Mouse (Mus musculus): ENCODE measurements around the gene Ckb. TPM values are rescaled to one million over a fixed set of nuclear protein-coding genes. Genes with fewer than 3 reads are reported as not detected.
A peak's percentile ranks its signal among the peaks of the same experiment; 100 is the strongest.

Gene Ckb
- polyA plus RNA-seq, 1 experiment, result 210 TPM

DNA sequence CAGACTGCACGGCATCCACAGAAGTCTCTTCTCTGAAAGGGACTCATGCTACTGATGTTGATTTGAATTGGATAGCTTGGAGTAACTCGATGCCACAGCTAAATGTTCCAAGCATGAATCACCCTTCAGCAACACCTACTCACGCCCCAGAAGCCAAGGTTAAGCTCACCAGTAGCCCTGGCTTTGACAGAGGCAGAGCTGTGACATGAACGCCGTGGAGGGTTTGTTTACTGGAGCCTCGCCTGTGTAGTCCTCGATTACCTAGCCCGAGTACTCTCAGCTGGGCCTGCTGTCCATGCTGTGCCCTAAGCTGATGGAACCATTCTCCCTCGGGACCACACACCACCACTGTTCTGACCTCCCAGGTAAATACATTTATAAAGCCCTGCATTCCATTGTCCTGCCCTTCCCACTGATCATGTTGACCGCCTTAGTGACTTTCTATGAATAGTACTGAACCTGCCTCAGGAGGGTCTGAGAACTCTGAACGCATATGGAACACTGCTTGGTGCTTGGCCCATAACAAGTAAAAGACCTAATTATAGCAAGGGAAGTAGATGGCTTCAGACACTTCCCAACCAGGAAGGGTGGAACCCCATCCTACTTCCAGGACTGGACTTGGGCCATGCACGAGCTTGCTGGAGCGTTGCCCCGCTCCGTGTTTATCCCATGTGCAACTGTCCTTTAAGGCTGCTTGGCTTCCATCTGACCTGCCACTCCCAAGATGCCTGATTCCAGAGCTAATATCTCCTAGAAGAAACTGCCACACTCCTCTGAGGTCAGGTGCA, 33.2 kb upstream of the Ckb start:
- 49% methylated on average over 15 of the region's 15 CpGs for WGBS
- H3K4me1 ChIP-seq (ENCODE audit: control insufficient read depth, insufficient read depth, low read length), result peaks cover 48% of the 10 kb centered on the region
- no peak overlapping the region for H3K4me3 ChIP-seq (ENCODE audit: insufficient read depth, low read depth, low read length)
- no peak for TF ChIP-seq CTCF (IDR thresholded peaks at IDR 0.05; ENCODE audit: insufficient read depth, low read depth, low read length)
- TF ChIP-seq POLR2A (IDR thresholded peaks at IDR 0.05; ENCODE audit: insufficient read depth, low read depth, low read length), result no peak
- H3K27ac ChIP-seq (ENCODE audit: insufficient read depth, low read depth, low read length), result peak overlapping the region; percentile 91

DNA sequence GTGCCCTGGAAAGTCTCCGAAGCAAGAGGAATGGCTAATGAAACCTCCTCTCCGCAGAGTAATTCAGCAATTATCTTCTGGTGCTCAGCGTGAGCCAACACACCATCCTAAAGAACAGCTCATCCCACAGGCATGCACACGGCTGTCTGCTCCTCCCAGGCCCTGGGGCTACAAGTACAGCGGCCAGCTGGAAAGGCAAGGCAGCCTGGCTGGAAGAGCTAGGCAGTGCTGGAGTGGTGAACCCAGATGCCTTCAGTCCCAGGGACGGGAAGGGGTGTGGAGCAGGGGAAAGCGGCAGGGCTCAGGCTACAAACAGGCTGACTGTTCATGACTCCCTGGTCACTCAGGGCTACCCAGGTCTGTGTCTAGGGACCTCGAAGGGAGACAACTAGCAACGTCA, 32.5 kb upstream of the Ckb start:
- peak overlapping the region; percentile 91 for H3K27ac ChIP-seq (ENCODE audit: insufficient read depth, low read depth, low read length)
- peaks cover 51% of the 10 kb centered on the region for H3K4me1 ChIP-seq (ENCODE audit: control insufficient read depth, insufficient read depth, low read length)
- no peak overlapping the region for H3K4me3 ChIP-seq (ENCODE audit: insufficient read depth, low read depth, low read length)
- 25% methylated on average over 9 of the region's 9 CpGs for WGBS
- TF ChIP-seq POLR2A (IDR thresholded peaks at IDR 0.05; ENCODE audit: insufficient read depth, low read depth, low read length) (0 out of 2 replicates have a peak, but pooled peaks have one; percentile 32), CTCF (IDR thresholded peaks at IDR 0.05; ENCODE audit: insufficient read depth, low read depth, low read length) (no peak)

DNA sequence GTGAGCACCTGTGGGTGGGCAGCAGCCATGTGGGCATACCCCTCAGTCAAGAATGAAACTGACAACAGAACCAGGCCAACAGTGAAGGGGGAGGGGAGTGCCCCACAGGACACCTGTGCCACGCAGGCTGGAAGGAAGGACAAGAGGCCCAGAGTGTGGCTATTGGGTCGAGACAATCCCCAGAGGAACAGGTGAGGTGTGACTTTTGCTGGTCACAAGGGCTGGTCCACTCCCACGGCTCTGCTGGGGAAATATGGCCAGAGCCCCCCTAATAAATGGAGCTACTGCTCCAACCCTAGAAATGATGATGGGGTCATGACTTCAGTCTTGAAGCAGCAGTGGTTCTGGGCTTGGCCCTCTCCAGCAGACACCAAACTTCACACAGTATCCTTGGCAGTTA, 31.2 kb upstream of the Ckb start:
- Histone ChIP-seq H3K4me1 (ENCODE audit: control insufficient read depth, insufficient read depth, low read length) (peaks cover 57% of the 10 kb centered on the region), H3K4me3 (ENCODE audit: insufficient read depth, low read depth, low read length) (no peak overlapping the region), H3K27ac (ENCODE audit: insufficient read depth, low read depth, low read length) (peak overlapping the region; percentile 91)
- 86% methylated on average over 3 of the region's 3 CpGs for WGBS
- no peak for TF ChIP-seq POLR2A (IDR thresholded peaks at IDR 0.05; ENCODE audit: insufficient read depth, low read depth, low read length)

DNA sequence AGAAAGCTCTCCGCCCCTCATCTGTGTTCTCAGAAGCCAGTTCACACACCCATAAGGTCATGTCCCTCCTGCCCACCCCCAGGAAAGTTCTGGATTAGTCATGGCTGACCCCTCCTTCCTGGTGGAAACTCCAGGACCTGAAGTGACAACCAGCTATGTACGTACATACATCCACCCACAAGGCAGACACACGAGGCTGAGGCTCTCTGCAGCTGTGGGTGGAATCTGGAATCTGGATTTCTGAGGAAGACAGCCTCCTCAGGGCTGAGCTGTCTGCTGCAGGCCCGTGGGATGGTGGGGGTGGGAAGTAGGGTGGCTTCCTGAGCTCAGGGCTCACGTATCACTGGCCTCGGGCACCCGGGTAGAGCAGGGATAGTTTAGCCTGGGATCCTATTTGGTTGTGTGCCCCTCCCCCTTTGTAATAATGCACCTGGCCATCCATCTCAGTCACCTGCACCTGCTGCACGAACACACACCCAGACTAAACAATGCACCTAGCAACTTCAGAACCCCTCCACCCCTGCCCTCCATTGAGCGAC, 28.9 kb upstream of the Ckb start:
- TF ChIP-seq CTCF (IDR thresholded peaks at IDR 0.05; ENCODE audit: insufficient read depth, low read depth, low read length) (no peak), POLR2A (IDR thresholded peaks at IDR 0.05; ENCODE audit: insufficient read depth, low read depth, low read length) (no peak)
- H3K4me1 ChIP-seq (ENCODE audit: control insufficient read depth, insufficient read depth, low read length), result peaks cover 67% of the 10 kb centered on the region
- WGBS, result 38% methylated on average over 9 of the region's 9 CpGs
- peak overlapping the region; percentile 97 for H3K27ac ChIP-seq (ENCODE audit: insufficient read depth, low read depth, low read length)
- no peak overlapping the region for H3K4me3 ChIP-seq (ENCODE audit: insufficient read depth, low read depth, low read length)

DNA sequence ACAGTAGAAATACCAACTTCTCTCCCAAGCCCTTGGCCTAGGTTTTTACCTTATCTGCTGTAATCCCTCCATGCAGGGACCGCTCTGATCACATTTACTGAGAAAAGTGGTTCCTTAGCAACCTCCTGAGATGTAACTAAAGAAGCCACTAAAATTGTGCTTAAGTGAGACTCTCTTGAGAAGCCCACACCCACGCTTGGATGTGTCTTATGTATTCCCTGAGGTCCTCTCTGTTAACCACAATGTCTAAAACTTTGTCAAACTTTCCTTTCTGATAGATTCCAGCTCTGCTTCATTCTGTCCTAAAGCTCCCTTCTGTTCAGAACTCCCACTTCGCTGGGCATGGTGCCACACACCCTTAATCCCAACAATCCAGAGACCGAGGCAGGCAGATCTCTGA, 27.4 kb upstream of the Ckb start:
- Histone ChIP-seq H3K27ac (ENCODE audit: insufficient read depth, low read depth, low read length) (peak overlapping the region; percentile 97), H3K4me1 (ENCODE audit: control insufficient read depth, insufficient read depth, low read length) (peaks cover 73% of the 10 kb centered on the region), H3K4me3 (ENCODE audit: insufficient read depth, low read depth, low read length) (no peak overlapping the region)
- TF ChIP-seq POLR2A (IDR thresholded peaks at IDR 0.05; ENCODE audit: insufficient read depth, low read depth, low read length) (no peak), CTCF (IDR thresholded peaks at IDR 0.05; ENCODE audit: insufficient read depth, low read depth, low read length) (no peak)
- WGBS, result 45% methylated on average over 4 of the region's 4 CpGs

DNA sequence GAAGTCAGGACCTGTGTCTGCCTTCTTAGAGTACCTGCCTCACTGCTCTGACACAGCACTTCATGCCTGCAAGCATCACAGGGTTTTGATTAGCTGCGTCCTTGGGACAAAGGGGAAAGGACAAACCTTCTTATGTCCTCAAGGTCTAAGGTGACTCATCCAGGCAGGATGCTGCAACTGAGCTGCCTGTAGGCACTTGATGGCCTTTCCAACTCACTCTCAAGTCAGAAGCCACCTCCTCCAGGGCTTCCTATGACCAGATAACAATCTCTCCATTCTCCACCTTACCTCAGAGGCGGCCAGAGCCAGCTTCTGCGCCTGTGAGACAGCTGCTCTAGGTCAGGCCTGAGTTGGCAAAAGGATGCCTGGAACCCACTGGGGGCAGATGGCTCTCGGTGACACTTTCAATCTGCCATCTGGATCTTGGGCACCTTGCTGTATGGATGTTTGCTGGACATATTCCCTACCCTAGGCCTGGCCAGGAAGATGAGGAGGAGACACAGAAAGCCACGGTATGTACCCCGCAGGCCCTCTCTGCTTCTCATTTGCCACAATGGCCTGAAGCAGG, 26.3 kb upstream of the Ckb start:
- TF ChIP-seq POLR2A (IDR thresholded peaks at IDR 0.05; ENCODE audit: insufficient read depth, low read depth, low read length) (no peak), CTCF (IDR thresholded peaks at IDR 0.05; ENCODE audit: insufficient read depth, low read depth, low read length) (no peak)
- Histone ChIP-seq H3K4me3 (ENCODE audit: insufficient read depth, low read depth, low read length) (no peak overlapping the region), H3K4me1 (ENCODE audit: control insufficient read depth, insufficient read depth, low read length) (peaks cover 73% of the 10 kb centered on the region), H3K27ac (ENCODE audit: insufficient read depth, low read depth, low read length) (peak overlapping the region; percentile 50)
- 78% methylated on average over 6 of the region's 6 CpGs for WGBS

DNA sequence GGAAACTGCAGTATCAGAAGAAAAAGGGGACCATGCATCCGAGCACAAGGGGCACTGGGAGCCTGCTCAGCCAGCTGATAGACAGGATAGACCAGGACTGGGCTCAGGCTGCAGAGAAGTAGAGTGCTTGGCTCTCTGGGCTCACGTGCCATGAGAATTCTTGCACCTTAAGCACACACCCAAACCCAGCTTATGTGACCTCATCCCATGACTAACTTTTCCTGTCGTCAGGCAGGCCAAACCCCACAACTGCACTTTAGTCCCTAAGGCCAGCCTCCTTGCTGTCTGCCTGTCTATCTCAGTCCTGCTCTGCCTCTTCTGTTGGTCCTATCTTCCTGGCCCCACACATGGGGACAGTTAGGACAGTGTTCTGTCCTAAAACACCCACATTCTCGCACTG, 25.6 kb upstream of the Ckb start:
- no peak for TF ChIP-seq POLR2A (IDR thresholded peaks at IDR 0.05; ENCODE audit: insufficient read depth, low read depth, low read length)
- no peak for TF ChIP-seq CTCF (IDR thresholded peaks at IDR 0.05; ENCODE audit: insufficient read depth, low read depth, low read length)
- H3K4me1 ChIP-seq (ENCODE audit: control insufficient read depth, insufficient read depth, low read length), result peaks cover 75% of the 10 kb centered on the region
- H3K4me3 ChIP-seq (ENCODE audit: insufficient read depth, low read depth, low read length), result no peak overlapping the region
- peak overlapping the region; percentile 50 for H3K27ac ChIP-seq (ENCODE audit: insufficient read depth, low read depth, low read length)
- 69% methylated on average over 4 of the region's 4 CpGs for WGBS

DNA sequence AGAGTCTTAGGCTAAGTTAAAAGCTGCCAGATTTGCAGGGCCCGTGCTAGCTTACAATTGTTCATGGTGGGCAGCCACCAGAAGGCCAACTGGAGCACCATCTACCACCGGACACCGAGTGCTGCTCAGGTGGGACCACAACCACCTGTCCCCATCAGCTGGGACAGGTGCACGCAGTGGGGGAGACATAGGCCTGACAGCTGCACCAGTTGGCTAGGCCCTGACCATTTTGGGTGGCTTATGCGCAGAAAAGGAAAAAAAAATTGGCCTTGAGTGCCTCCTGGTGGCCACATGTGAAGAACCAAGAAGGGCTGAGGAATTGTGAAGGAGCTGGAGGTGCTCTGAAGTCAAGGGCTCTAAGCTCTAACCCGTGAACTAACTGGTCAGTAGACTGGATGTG, 24.1 kb upstream of the Ckb start:
- 14% methylated on average over 6 of the region's 6 CpGs for WGBS
- TF ChIP-seq POLR2A (IDR thresholded peaks at IDR 0.05; ENCODE audit: insufficient read depth, low read depth, low read length) (no peak), CTCF (IDR thresholded peaks at IDR 0.05; ENCODE audit: insufficient read depth, low read depth, low read length) (peak; percentile 31)
- no peak overlapping the region for H3K4me3 ChIP-seq (ENCODE audit: insufficient read depth, low read depth, low read length)
- H3K4me1 ChIP-seq (ENCODE audit: control insufficient read depth, insufficient read depth, low read length), result peaks cover 87% of the 10 kb centered on the region
- H3K27ac ChIP-seq (ENCODE audit: insufficient read depth, low read depth, low read length), result peak overlapping the region; percentile 68
